Mouse (Mus musculus): ENCODE measurements at regions not wholly inside any gene's neighbourhood (a gene's known extent, or its start where the extent isn't known, plus 50 kb on each side); places are given as distances from the start of the nearest gene placed in this dataset.

DNA sequence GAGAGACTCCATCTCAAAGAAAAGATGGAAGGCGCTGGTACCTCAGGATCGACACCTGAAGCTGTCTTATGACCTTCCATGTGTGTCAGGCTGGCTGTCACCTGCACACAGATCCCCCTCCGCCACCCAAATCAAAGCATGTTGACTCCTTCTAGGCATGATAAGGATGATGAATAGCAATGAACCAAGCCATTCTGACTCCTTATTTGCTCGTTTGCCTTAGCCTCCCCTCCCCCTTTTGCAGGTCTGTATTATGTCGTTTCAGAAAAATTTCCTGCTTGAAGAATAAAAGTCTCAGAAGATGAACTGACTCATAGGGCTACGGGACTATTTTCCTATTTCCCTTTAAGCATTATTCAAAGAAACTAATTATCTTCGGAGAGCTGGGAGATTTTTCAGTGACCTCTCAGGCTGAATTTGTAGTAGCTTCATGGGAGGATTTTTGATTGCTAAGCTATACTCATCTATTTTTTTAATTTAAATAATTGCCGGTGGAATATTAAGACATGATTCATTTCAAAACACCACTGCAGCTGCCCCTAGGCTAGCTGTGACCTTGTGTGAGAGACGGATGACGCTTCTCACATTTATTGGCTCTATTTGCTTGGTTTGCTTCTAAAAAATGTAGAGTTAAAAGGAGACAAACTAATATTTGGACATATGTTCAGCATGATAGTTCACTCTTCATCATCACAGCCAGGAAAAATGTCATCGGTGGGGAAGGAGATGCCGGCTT lies 72.4 kb upstream of the Zc3h12c start:
- DNase-seq (ENCODE audit: low spot score) = no peak

DNA sequence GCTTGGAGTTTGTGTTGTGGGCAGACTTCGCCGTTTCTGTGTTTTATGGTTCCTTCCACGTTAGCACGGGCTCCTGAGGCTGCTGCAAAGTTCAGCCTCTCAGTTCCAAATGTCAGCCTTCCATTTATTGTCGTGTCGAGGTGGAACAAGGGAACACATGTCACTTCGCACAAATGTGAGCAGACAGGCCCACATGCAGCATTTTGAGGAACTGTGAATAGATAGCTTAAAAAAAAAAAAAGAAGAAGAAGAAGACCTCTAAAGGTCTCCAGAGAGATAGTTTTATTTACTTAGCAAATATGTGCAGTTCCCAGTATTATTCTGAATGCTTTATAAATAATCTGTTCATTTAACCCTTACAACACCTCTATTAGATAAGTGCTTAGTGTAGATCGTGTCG lies 66.4 kb upstream of the Zc3h12c start:
- DNase-seq (ENCODE audit: low spot score) = no peak

DNA sequence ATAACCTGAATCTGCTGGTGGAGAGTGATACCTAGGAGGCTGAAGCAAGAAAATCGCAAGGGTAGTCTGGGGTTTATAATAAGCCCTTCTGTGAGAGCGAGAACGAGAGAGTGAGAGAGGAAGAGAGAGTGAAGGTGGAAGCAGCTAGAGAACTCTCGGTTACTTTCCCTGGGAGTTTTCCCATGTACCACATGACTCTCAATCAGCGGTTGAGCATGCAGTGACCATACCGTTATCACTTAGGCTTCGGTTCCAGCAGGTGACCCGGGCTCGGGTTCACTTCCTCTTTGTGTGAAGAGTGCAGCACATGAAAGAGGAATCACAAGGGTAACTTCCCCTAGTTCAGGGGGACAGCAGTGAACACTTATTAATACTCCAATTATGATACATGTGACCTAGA lies 61.2 kb upstream of the Zc3h12c start:
- no peak for DNase-seq (ENCODE audit: low spot score)

DNA sequence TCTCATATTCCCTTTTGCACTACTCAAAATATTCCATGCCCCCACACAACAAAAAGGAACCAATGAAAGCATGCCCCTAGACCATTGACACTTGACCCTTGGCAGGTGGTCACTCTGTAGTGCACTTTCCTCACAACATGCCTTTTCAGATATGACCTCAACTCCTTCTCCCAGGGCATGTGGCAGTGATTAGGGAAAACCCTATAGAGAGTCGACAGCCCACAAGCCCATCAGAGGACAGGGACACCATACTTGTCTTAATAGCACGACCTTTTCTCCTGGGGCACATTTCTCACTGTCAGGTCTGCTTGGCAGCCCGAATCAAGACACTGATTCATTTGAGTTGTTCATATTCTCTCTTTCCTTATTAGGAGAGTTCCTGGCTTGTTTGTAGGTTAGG lies 57.3 kb upstream of the Zc3h12c start:
- DNase-seq (ENCODE audit: low spot score) = no peak

DNA sequence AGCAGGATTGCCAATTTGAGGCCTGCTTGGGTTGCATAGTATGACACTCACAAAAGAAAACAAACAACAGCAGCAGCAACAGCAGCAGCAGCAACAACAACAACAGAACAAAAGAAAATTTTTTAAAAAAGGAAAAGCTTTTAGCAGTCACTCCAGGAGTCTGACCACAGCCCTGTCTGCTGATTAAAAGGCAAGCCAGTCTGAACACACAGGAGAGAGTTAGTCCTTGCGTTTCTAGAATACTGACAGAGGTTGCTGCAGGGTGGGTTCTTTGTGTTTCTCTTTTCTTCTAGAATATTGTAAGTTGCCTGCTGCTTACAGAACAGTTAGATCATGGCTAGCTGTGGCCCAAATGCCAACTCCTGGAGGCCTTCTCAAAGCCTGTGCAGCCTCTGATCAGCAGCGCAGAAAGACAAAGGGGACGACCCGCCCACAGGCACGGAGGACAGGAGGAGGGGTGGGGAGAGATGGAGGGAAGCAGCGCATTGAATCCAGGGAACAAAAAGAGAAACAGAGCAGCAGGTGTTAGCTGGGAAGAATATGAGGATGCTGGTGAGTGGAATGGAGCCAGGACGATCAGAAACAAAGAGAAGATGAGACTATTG lies 55.2 kb upstream of the Zc3h12c start:
- no peak for DNase-seq (ENCODE audit: low spot score)

All from testis, postnatal 10 days (tissue).